Mouse (Mus musculus) ES-Bruce4 (cell line): Measurements from ENCODE around the gene Cnot6. TPM values are rescaled to one million over a fixed set of nuclear protein-coding genes. Genes with fewer than 3 reads are reported as not detected.
A peak's percentile ranks its signal among the peaks of the same experiment; 100 is the strongest.

Source experiments
- H3K27ac ChIP-seq: 2 replicates; pipeline ENCODE4 v1.5.1; 2012; ENCODE audit warnings: low read length, inconsistent platforms; ENCODE audit not compliant: insufficient read depth
- H3K27me3 ChIP-seq: 2 replicates; pipeline ENCODE4 v1.6.1; 2012; ENCODE audit warnings: mild to moderate bottlenecking, low read length, inconsistent platforms; ENCODE audit not compliant: control insufficient read depth, poor library complexity, insufficient read depth, severe bottlenecking
- H3K36me3 ChIP-seq: 2 replicates; pipeline ENCODE4 v1.6.1; 2012; ENCODE audit warnings: inconsistent platforms, mild to moderate bottlenecking, low read length, moderate library complexity; ENCODE audit not compliant: control insufficient read depth, poor library complexity, insufficient read depth, severe bottlenecking
- H3K4me1 ChIP-seq: one replicate; pipeline ENCODE4 v1.8.1; 2011; ENCODE audit warnings: low read length; ENCODE audit not compliant: control insufficient read depth, insufficient read depth
- H3K4me3 ChIP-seq: 2 replicates; pipeline ENCODE4 v1.5.1; 2011; ENCODE audit warnings: low read depth, mild to moderate bottlenecking, low read length
- H3K9ac ChIP-seq: 2 replicates; pipeline ENCODE4 v1.6.1; 2012; ENCODE audit warnings: low read depth, mild to moderate bottlenecking, inconsistent platforms; ENCODE audit not compliant: poor library complexity, severe bottlenecking
- H3K9me3 ChIP-seq: replicated peaks from 2 replicates; pipeline ENCODE4 v1.6.1; 2012; ENCODE audit warnings: mild to moderate bottlenecking, low read length, inconsistent platforms; ENCODE audit not compliant: control insufficient read depth, poor library complexity, insufficient read depth, severe bottlenecking
- CTCF ChIP-seq: IDR thresholded peaks from one replicate; pipeline ENCODE4 v1.8.1; 2011; ENCODE audit warnings: low read depth, low read length
- EP300 ChIP-seq: IDR thresholded peaks from 2 replicates; pipeline ENCODE4 v1.6.1; 2011; ENCODE audit warnings: low read depth, low read length; ENCODE audit not compliant: insufficient read depth
- POLR2A ChIP-seq: IDR thresholded peaks from one replicate; pipeline ENCODE4 v1.8.1; 2011; ENCODE audit warnings: low read length; ENCODE audit not compliant: insufficient read depth
- polyA plus RNA-seq: library from polyadenylated mRNA; stranded (reverse); fragments of >200 nt; gene quantifications from 2 replicates; pipeline ENCODE4 v1.2.4, GENCODE M21; 2011; ENCODE audit warnings: low read depth; ENCODE audit not compliant: missing spikeins, insufficient read depth, insufficient read length

Cnot6 gene
- polyA plus RNA-seq, 1 experiment, result 64.3 TPM

GRCm38 (mm10) chr11:49658065-49658464 lies 54.5 kb downstream of the Cnot6 start:
- Histone ChIP-seq H3K36me3 (no peaks in the 10 kb centered on the region), H3K9me3 (no peaks in the 10 kb centered on the region; the same call in none of the 2 replicates), H3K27me3 (no peaks in the 10 kb centered on the region), H3K27ac (no peak overlapping the region), H3K4me3 (no peak overlapping the region), H3K9ac (no peak overlapping the region), H3K4me1 (peaks cover 5% of the 10 kb centered on the region)
- TF ChIP-seq EP300, result no peak
- TF ChIP-seq POLR2A, result no peak
- TF ChIP-seq CTCF, result no peak

DNA sequence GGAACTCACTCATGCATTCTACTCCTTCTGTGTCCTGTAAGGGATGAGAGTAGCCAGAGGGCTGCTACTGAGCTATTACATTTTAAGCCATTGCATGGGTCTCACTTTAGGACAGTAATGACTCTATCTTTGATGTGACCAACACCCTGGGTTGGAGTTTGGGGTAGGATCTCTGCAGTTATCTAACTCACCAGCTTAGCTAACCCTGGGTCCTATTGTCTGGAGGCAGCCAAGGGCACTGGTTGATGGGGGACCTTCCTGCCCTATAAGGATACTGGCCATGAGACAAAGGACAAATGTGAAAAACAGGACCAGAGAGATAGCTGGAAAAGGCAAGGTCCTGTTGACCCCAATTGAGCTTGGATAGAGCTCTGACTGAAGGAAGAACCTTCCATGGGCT lies 57.0 kb downstream of the Cnot6 start:
- Histone ChIP-seq H3K9me3 (no peaks in the 10 kb centered on the region; the same call in none of the 2 replicates), H3K27ac (no peak overlapping the region), H3K9ac (no peak overlapping the region), H3K4me1 (peaks cover 16% of the 10 kb centered on the region), H3K36me3 (no peaks in the 10 kb centered on the region), H3K4me3 (no peak overlapping the region), H3K27me3 (no peaks in the 10 kb centered on the region)
- TF ChIP-seq EP300 (no peak), CTCF (no peak), POLR2A (no peak)

- H3K27ac ChIP-seq, result no peak overlapping the region
- H3K4me1 ChIP-seq, result peaks cover 17% of the 10 kb centered on the region
- no peaks in the 10 kb centered on the region for H3K36me3 ChIP-seq
- no peak overlapping the region for H3K9ac ChIP-seq
- H3K27me3 ChIP-seq, result no peaks in the 10 kb centered on the region
- no peak for TF ChIP-seq EP300
- no peak overlapping the region for H3K4me3 ChIP-seq
- H3K9me3 ChIP-seq, result no peaks in the 10 kb centered on the region
Measured at GRCm38 (mm10) chr11:49654651-49655050, 57.9 kb downstream of the Cnot6 start.

DNA sequence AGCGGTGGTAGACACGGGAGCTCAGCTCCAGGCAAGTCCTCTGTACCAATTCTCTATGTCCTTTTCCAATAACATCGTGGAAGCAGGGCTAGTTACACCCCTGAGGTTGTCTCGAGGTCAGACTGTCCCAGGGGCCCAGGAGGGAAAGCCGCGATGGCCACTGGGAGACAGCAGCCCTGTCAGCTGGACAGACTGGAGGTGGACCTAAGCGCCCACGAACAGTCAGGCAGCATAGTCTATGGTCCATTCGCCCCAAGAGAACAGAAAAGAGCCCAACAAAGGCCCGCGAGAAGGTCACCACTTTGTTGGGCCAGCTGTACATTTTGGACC lies 59.5 kb downstream of the Cnot6 start:
- Histone ChIP-seq H3K4me3 (peak overlapping the region; percentile 39; the same call in 1 of the 2 replicates), H3K36me3 (no peaks in the 10 kb centered on the region), H3K9me3 (no peaks in the 10 kb centered on the region), H3K4me1 (peaks cover 12% of the 10 kb centered on the region), H3K27ac (no peak overlapping the region), H3K27me3 (no peaks in the 10 kb centered on the region), H3K9ac (no peak overlapping the region)
- TF ChIP-seq CTCF (no peak), POLR2A (no peak), EP300 (no peak)

GRCm38 (mm10) chr11:49652401-49653078 lies 60.0 kb downstream of the Cnot6 start:
- TF ChIP-seq CTCF (peak; percentile 70), EP300 (no peak)
- Histone ChIP-seq H3K4me1 (peaks cover 12% of the 10 kb centered on the region), H3K27ac (no peak overlapping the region), H3K27me3 (no peaks in the 10 kb centered on the region), H3K9me3 (no peaks in the 10 kb centered on the region), H3K9ac (no peak overlapping the region), H3K36me3 (no peaks in the 10 kb centered on the region), H3K4me3 (peak overlapping the region; percentile 39; the same call in 1 of the 2 replicates)

GRCm38 (mm10) chr11:49651762-49652322 lies 60.7 kb downstream of the Cnot6 start:
- Histone ChIP-seq H3K4me3 (no peak overlapping the region), H3K36me3 (no peaks in the 10 kb centered on the region), H3K27me3 (no peaks in the 10 kb centered on the region), H3K9me3 (no peaks in the 10 kb centered on the region), H3K4me1 (peaks cover 12% of the 10 kb centered on the region), H3K9ac (no peak overlapping the region), H3K27ac (no peak overlapping the region)
- no peak for TF ChIP-seq EP300
- TF ChIP-seq CTCF, result no peak
- TF ChIP-seq POLR2A, result no peak
